28 mouse cellular contexts compared by ENCODE assay signal in genomic region chr15:10267251-10267650, GRCm38 (mm10). TPM values are rescaled to one million over a fixed set of nuclear protein-coding genes. Genes with fewer than 3 reads are reported as not detected.
DNase-seq lines count a peak whose midpoint lies in the region; TF ChIP-seq lines count a peak whose summit lies in the region.
"Had no signal": no experiment of that assay in that cellular context is flagged by ENCODE, and none has a peak within 500 bp of the region (broad histone marks: within the 10 kb centered on the region; RNA-seq: fewer than 3 reads in every experiment).

No protein-coding gene starts in this region.

- no peak overlapping the region; the same call in 1 of the 2 replicates for H3K27ac ChIP-seq in liver, adult 2 months (replicated peaks; ENCODE audit: insufficient read depth, low read depth, low read length)
- H3K27ac ChIP-seq: embryonic facial prominence, embryonic 13.5 days; embryonic facial prominence, embryonic 15.5 days; forebrain, embryonic 13.5 days; forebrain, embryonic 15.5 days had no signal

- H3K4me1 ChIP-seq in liver, adult 2 months (ENCODE audit: control insufficient read depth, insufficient read depth, low read length) = peaks cover 8% of the 10 kb centered on the region
- H3K4me1 ChIP-seq: embryonic facial prominence, embryonic 13.5 days; embryonic facial prominence, embryonic 15.5 days; forebrain, embryonic 13.5 days had no signal

- no peak overlapping the region for H3K9ac ChIP-seq in liver, adult 2 months (ENCODE audit: low read depth, low read length)
- H3K9ac ChIP-seq: embryonic facial prominence, embryonic 13.5 days; embryonic facial prominence, embryonic 15.5 days; forebrain, embryonic 13.5 days; forebrain, embryonic 15.5 days; forebrain, postnatal 0 days had no signal

- no peaks in the 10 kb centered on the region for H3K36me3 ChIP-seq in liver, adult 2 months (ENCODE audit: control insufficient read depth, insufficient read depth, low read length)
- H3K36me3 ChIP-seq: embryonic facial prominence, embryonic 13.5 days; embryonic facial prominence, embryonic 15.5 days; forebrain, embryonic 15.5 days had no signal

- H3K79me2 ChIP-seq in liver, adult 2 months (ENCODE audit: control insufficient read depth, insufficient read depth, low read length) = peaks cover 8% of the 10 kb centered on the region; the same call in 1 of the 2 replicates

- no peak for TF ChIP-seq CTCF in liver, adult 2 months (IDR thresholded peaks at IDR 0.05; ENCODE audit: low read depth, low read length)

- peak; percentile 75 for DNase-seq in liver, adult 2 months (ENCODE audit: extremely low read depth, low read depth, low spot score)
- DNase-seq in liver = no peak
- peak; percentile 54 for DNase-seq in fat pad, adult 2 months (ENCODE audit: extremely low read depth, low read depth, low spot score)
- DNase-seq in gonadal fat pad, adult 2 months (ENCODE audit: low read depth) = peak; percentile 81
- DNase-seq in right cerebral cortex, postnatal 4 days = no peak
- DNase-seq: adrenal gland, adult 2 months; adrenal gland, postnatal 10 days; adrenal gland, postnatal 25 days; cerebellum, adult 11 months; cerebellum, adult 18-20 months; cerebellum, adult 8-10 months; cerebellum, adult 9-11 months; cerebellum, postnatal 14 days; cerebellum, postnatal 36 days; forebrain, postnatal 0 days had no signal

- H3K4me3 ChIP-seq in liver, adult 2 months (ENCODE audit: insufficient read depth, low read depth, low read length) = no peak overlapping the region
- H3K4me3 ChIP-seq: embryonic facial prominence, embryonic 13.5 days; embryonic facial prominence, embryonic 15.5 days; erythroblast, embryonic 14.5 days; forebrain, embryonic 13.5 days; forebrain, embryonic 15.5 days had no signal

- no peak for TF ChIP-seq POLR2A in liver, adult 2 months (IDR thresholded peaks at IDR 0.05; ENCODE audit: extremely low read depth, insufficient read depth, low read length)

- 16% methylated on average over 3 of the region's 3 CpGs for WGBS in liver, adult 2 months

- H3K27me3 ChIP-seq in liver, adult 2 months (ENCODE audit: control insufficient read depth, insufficient read depth, low read length) = no peaks in the 10 kb centered on the region
- H3K27me3 ChIP-seq: embryonic facial prominence, embryonic 13.5 days; embryonic facial prominence, embryonic 15.5 days; forebrain, embryonic 13.5 days; forebrain, embryonic 15.5 days had no signal

RNA-seq across cellular contexts. Expression of gene Gm21973, which starts 57.9 kb away (rescaled TPM):
- total RNA-seq in liver, adult 2 months (2014; rRNA removed) = 1.4 and 1.9 TPM in 2 replicates
- 0.59 TPM in 1 of 2 replicates, not detected in the other for polyA plus RNA-seq in liver, adult 2 months (2012; rRNA removed)
- not detected in 2 replicates for polyA plus RNA-seq in gonadal fat pad, adult 2 months (2012; rRNA removed)
- total RNA-seq: adrenal gland, postnatal 10 days; adrenal gland, postnatal 25 days; adrenal gland, postnatal 4 days; common myeloid progenitor, adult 5-6 weeks; ES-E14; forebrain, postnatal 0 days; MEL had no signal
- polyA plus RNA-seq: adrenal gland, adult 2 months; brain, embryonic 14.5 days; C2C12; embryonic facial prominence, embryonic 11.5 days; embryonic facial prominence, embryonic 13.5 days; embryonic facial prominence, embryonic 15.5 days; erythroblast, embryonic 14.5 days; forebrain, embryonic 11.5 days; forebrain, embryonic 13.5 days; forebrain, embryonic 15.5 days; forebrain, postnatal 0 days had no signal

Comparison
In these comparisons a context has a peak if more than half of its experiments do, and no peak if none do; other contexts are left out.
1. DNase-seq: peak in liver, adult 2 months (single experiment), fat pad, adult 2 months (single experiment) and gonadal fat pad, adult 2 months (single experiment); none in liver (single experiment) and right cerebral cortex, postnatal 4 days (single experiment).